Mouse (Mus musculus): Measurements from ENCODE around the gene Fzd5.

The Fzd5 gene

GRCm38 (mm10) chr1:64733453-64734245, 3.9 kb downstream of the Fzd5 start:
- no peak for DNase-seq

GRCm38 (mm10) chr1:64732637-64733200, 4.8 kb downstream of the Fzd5 start:
- DNase-seq, result no peak

GRCm38 (mm10) chr1:64732161-64732560, 5.4 kb downstream of the Fzd5 start:
- no peak for DNase-seq

- DNase-seq, result no peak
Observed at GRCm38 (mm10) chr1:64731341-64732020, 6.1 kb downstream of the Fzd5 start.

GRCm38 (mm10) chr1:64730046-64730445, 7.5 kb downstream of the Fzd5 start:
- no peak for DNase-seq

- DNase-seq, result no peak
Observed at GRCm38 (mm10) chr1:64721034-64721587, 16.4 kb downstream of the Fzd5 start.

- peak; percentile 64 for DNase-seq
Observed at GRCm38 (mm10) chr1:64717504-64717903, 20.0 kb downstream of the Fzd5 start.

GRCm38 (mm10) chr1:64716589-64717304, 20.8 kb downstream of the Fzd5 start:
- no peak for DNase-seq

GRCm38 (mm10) chr1:64715458-64715857, 22.1 kb downstream of the Fzd5 start:
- DNase-seq, result no peak

GRCm38 (mm10) chr1:64712006-64712760, 25.4 kb downstream of the Fzd5 start:
- no peak for DNase-seq

- no peak for DNase-seq
Observed at GRCm38 (mm10) chr1:64709891-64710290, 27.7 kb downstream of the Fzd5 start.

GRCm38 (mm10) chr1:64706610-64707009, 30.9 kb downstream of the Fzd5 start:
- no peak for DNase-seq

GRCm38 (mm10) chr1:64705230-64705629, 32.3 kb downstream of the Fzd5 start:
- peak; percentile 72 for DNase-seq

GRCm38 (mm10) chr1:64701780-64702179, 35.8 kb downstream of the Fzd5 start:
- no peak for DNase-seq

GRCm38 (mm10) chr1:64695156-64695555, 42.4 kb downstream of the Fzd5 start:
- no peak for DNase-seq

GRCm38 (mm10) chr1:64691581-64691980, 46.0 kb downstream of the Fzd5 start:
- no peak for DNase-seq

- peak; percentile 53 for DNase-seq
Observed at GRCm38 (mm10) chr1:64691121-64691551, 46.4 kb downstream of the Fzd5 start.

- peak; percentile 98 for DNase-seq
Observed at GRCm38 (mm10) chr1:64690213-64691013, 47.1 kb downstream of the Fzd5 start, which contains the start of gene Ccnyl1. Ccnyl1 (plus strand) TSS chr1:64690455.

GRCm38 (mm10) chr1:64689561-64690212, 47.9 kb downstream of the Fzd5 start:
- DNase-seq, result no peak

GRCm38 (mm10) chr1:64688046-64688445, 49.5 kb downstream of the Fzd5 start:
- no peak for DNase-seq

GRCm38 (mm10) chr1:64684440-64684839, 53.1 kb downstream of the Fzd5 start:
- DNase-seq, result no peak
